Mouse (Mus musculus) bone marrow, adult 2 months (tissue): ENCODE data around the gene Ttc38.

Experiments used
- CTCF ChIP-seq: fragments of 200-500 bp; IDR thresholded peaks from 2 replicates; pipeline ENCODE4 v1.5.1; 2011; ENCODE audit warnings: low read length, control low read depth; ENCODE audit not compliant: control insufficient read depth, insufficient read depth
- POLR2A ChIP-seq: fragments of 200-500 bp; IDR thresholded peaks from 2 replicates; pipeline ENCODE4 v1.6.1; 2011; ENCODE audit warnings: low read depth, mild to moderate bottlenecking, control low read depth, low read length, borderline replicate concordance; ENCODE audit not compliant: control insufficient read depth

- TF ChIP-seq CTCF (no peak), POLR2A (no peak)
Observed at GRCm38 (mm10) chr15:85784341-85784740, 47.8 kb upstream of the Ttc38 start.
